Mouse (Mus musculus): Measurements from ENCODE around the gene Psmc3ip. TPM values are rescaled to one million over a fixed set of nuclear protein-coding genes. Genes with fewer than 3 reads are reported as not detected.

Psmc3ip gene
- polyA plus RNA-seq, 1 experiment from 2014 or later = 34.3 TPM

DNA sequence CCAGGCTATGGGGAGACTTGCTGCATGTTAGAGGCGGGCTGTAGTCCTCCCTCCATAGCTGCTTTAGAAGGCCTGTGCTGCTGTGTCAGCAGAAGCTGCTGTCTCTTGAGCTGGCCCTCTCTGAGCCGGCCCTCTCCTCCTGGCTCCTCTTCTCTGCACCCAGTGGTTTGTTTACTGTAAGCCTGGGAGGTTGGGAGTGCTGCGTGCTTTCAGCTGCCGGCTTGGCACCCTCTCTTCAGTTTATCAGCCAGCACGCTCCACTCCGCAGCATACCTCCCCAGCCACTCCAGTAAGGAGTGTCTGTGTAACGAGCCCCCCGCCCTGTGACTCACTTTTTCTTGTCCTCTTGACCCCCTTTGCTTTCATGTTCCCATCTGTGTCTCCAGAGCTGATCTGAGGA lies 38.4 kb downstream of the Psmc3ip start:
- Histone ChIP-seq H3K27me3 (no peaks in the 10 kb centered on the region), H3K9me3 (replicated peaks) (no peaks in the 10 kb centered on the region), H3K4me2 (replicated peaks) (no peak overlapping the region), H3K4me1 (no peaks in the 10 kb centered on the region), H3K4me3 (no peak overlapping the region), H3K9ac (no peak overlapping the region), H3K27ac (no peak overlapping the region), H3K36me3 (peaks cover 90% of the 10 kb centered on the region)
- 58% methylated on average over 8 of the region's 8 CpGs for WGBS
- ATAC-seq (ENCODE audit: low FRiP score) = no peak

DNA sequence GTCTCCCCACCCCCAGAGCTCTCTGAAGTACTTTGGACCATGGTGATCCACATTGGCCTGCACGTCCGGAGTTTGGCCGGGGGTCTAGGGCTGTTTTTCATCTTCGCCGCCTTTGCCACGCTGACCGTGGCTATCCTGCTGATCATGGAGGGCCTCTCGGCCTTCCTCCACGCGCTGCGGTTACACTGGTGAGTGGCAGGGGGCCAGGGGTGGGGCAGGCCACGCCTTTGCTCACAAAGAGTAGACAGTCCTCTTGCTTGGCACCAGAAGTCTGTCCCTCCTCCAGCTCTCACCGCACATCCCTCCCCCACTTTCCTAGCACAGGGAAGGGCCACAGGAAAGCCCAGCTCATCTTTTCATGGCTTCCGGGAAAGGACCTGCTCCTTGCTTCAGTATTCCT lies 39.8 kb downstream of the Psmc3ip start:
- no peak overlapping the region for H3K4me3 ChIP-seq

DNA sequence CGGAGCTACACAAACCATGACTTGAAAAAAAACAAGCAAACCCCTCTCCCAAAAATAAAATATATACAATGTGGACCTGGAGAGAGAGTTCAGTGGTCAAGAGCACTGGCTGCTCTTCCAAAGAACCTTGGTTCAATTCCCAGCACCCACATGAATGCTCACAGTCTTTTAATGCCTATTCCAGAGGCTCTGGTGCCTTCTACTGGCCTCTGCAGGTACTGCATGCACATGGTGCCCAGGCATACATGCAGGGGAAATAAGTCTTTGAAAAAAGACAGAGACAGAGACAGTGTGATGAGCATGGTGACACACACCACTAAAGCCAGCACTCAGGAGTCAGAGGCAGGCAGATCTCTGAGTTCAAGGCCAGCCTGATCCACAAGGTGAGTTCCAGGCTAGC lies 41.3 kb downstream of the Psmc3ip start:
- no peak overlapping the region for H3K4me2 ChIP-seq (replicated peaks)
- ATAC-seq (ENCODE audit: low FRiP score) = no peak
- H3K36me3 ChIP-seq = peaks cover 88% of the 10 kb centered on the region
- 100% methylated on average over 1 of the region's 1 CpGs for WGBS
- no peaks in the 10 kb centered on the region for H3K4me1 ChIP-seq
- no peaks in the 10 kb centered on the region for H3K9me3 ChIP-seq (replicated peaks)
- no peak overlapping the region for H3K27ac ChIP-seq
- H3K9ac ChIP-seq = no peak overlapping the region
- H3K27me3 ChIP-seq = no peaks in the 10 kb centered on the region
- no peak overlapping the region for H3K4me3 ChIP-seq

More for the DNA sequence above, 39.8 kb downstream of the Psmc3ip start:
- Histone ChIP-seq H3K27ac (no peak overlapping the region; the same call in 1 of the 2 replicates), H3K4me1 (no peaks in the 10 kb centered on the region), H3K27me3 (no peaks in the 10 kb centered on the region), H3K4me2 (replicated peaks) (no peak overlapping the region), H3K9me3 (replicated peaks) (no peaks in the 10 kb centered on the region), H3K36me3 (peaks cover 91% of the 10 kb centered on the region), H3K9ac (no peak overlapping the region)
- 78% methylated on average over 14 of the region's 14 CpGs for WGBS
- ATAC-seq (ENCODE audit: low FRiP score) = no peak

- no peak for ATAC-seq (ENCODE audit: low FRiP score)
- H3K4me3 ChIP-seq = no peak overlapping the region
- no peak overlapping the region for H3K27ac ChIP-seq
- WGBS = 95% methylated on average over 10 of the region's 10 CpGs
- H3K4me2 ChIP-seq (replicated peaks) = no peak overlapping the region
- H3K4me1 ChIP-seq = no peaks in the 10 kb centered on the region
- H3K36me3 ChIP-seq = peaks cover 87% of the 10 kb centered on the region
- H3K27me3 ChIP-seq = no peaks in the 10 kb centered on the region
- H3K9ac ChIP-seq = no peak overlapping the region
- H3K9me3 ChIP-seq (replicated peaks) = no peaks in the 10 kb centered on the region
Observed at GRCm38 (mm10) chr11:101052751-101053473, 42.3 kb downstream of the Psmc3ip start.

GRCm38 (mm10) chr11:101051617-101052016 lies 43.6 kb downstream of the Psmc3ip start:
- no peak overlapping the region for H3K27ac ChIP-seq
- H3K9ac ChIP-seq = no peak overlapping the region
- H3K4me3 ChIP-seq = no peak overlapping the region
- peaks cover 89% of the 10 kb centered on the region for H3K36me3 ChIP-seq
- no peaks in the 10 kb centered on the region for H3K4me1 ChIP-seq
- H3K9me3 ChIP-seq (replicated peaks) = no peaks in the 10 kb centered on the region
- no peak overlapping the region for H3K4me2 ChIP-seq (replicated peaks)
- no peak for ATAC-seq (ENCODE audit: low FRiP score)
- WGBS = 90% methylated on average over 8 of the region's 8 CpGs
- no peaks in the 10 kb centered on the region for H3K27me3 ChIP-seq

- Histone ChIP-seq H3K27me3 (no peaks in the 10 kb centered on the region), H3K36me3 (peaks cover 89% of the 10 kb centered on the region)
- ATAC-seq (ENCODE audit: low FRiP score) = no peak
Observed at GRCm38 (mm10) chr11:101051051-101051493, 44.2 kb downstream of the Psmc3ip start.

DNA sequence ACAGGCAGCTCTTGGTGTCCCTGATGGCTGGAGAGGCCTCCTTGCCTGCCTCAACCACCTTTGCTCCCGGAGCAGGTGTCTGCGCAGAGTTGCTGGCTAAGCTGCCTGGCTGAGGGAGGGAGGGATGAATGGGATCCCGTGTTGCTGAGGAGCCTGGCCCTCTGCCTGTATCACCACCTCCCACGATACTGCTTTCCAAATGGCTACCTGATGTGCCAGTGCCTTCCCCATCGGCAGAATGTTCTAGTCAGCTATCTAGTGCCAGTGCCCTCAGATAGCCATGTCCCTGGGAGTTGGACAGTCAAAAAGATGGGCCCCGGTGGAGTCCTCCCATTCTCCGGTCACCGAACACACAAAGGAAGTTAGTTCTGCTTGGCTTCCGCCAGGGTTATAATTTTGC lies 44.9 kb downstream of the Psmc3ip start:
- peaks cover 91% of the 10 kb centered on the region for H3K36me3 ChIP-seq
- 83% methylated on average over 9 of the region's 9 CpGs for WGBS

More at GRCm38 (mm10) chr11:101051051-101051493, 44.2 kb downstream of the Psmc3ip start:
- no peak overlapping the region for H3K4me2 ChIP-seq (replicated peaks)
- H3K9ac ChIP-seq = no peak overlapping the region
- no peak overlapping the region for H3K27ac ChIP-seq
- H3K4me3 ChIP-seq = no peak overlapping the region
- no peaks in the 10 kb centered on the region for H3K9me3 ChIP-seq (replicated peaks)
- H3K4me1 ChIP-seq = no peaks in the 10 kb centered on the region
- WGBS = 85% methylated on average over 6 of the region's 6 CpGs

GRCm38 (mm10) chr11:101047502-101047901 lies 47.7 kb downstream of the Psmc3ip start:
- no peak overlapping the region for H3K27ac ChIP-seq
- H3K27me3 ChIP-seq = no peaks in the 10 kb centered on the region
- H3K4me1 ChIP-seq = no peaks in the 10 kb centered on the region
- H3K9me3 ChIP-seq (replicated peaks) = no peaks in the 10 kb centered on the region
- peaks cover 95% of the 10 kb centered on the region for H3K36me3 ChIP-seq
- no peak for ATAC-seq (ENCODE audit: low FRiP score)
- WGBS = 79% methylated on average over 3 of the region's 3 CpGs
- no peak overlapping the region for H3K4me3 ChIP-seq
- no peak overlapping the region for H3K9ac ChIP-seq
- no peak overlapping the region for H3K4me2 ChIP-seq (replicated peaks)

More for the DNA sequence above, 44.9 kb downstream of the Psmc3ip start:
- Histone ChIP-seq H3K27me3 (no peaks in the 10 kb centered on the region), H3K4me2 (replicated peaks) (no peak overlapping the region), H3K9ac (no peak overlapping the region), H3K27ac (no peak overlapping the region), H3K9me3 (replicated peaks) (no peaks in the 10 kb centered on the region), H3K4me1 (no peaks in the 10 kb centered on the region), H3K4me3 (no peak overlapping the region)
- no peak for ATAC-seq (ENCODE audit: low FRiP score)

GRCm38 (mm10) chr11:101046440-101046839 lies 48.8 kb downstream of the Psmc3ip start:
- Histone ChIP-seq H3K9ac (no peak overlapping the region), H3K27me3 (no peaks in the 10 kb centered on the region), H3K36me3 (peaks cover 94% of the 10 kb centered on the region), H3K27ac (no peak overlapping the region), H3K4me1 (no peaks in the 10 kb centered on the region), H3K4me2 (replicated peaks) (no peak overlapping the region), H3K9me3 (replicated peaks) (no peaks in the 10 kb centered on the region), H3K4me3 (no peak overlapping the region)
- WGBS = 68% methylated on average over 9 of the region's 9 CpGs
- no peak for ATAC-seq (ENCODE audit: low FRiP score)

- Histone ChIP-seq H3K9ac (no peak overlapping the region), H3K4me2 (replicated peaks) (no peak overlapping the region), H3K27me3 (no peaks in the 10 kb centered on the region), H3K27ac (0 out of 2 replicates have a peak overlapping the region, but pooled peaks have one; percentile 12), H3K9me3 (replicated peaks) (no peaks in the 10 kb centered on the region), H3K4me3 (no peak overlapping the region), H3K36me3 (peaks cover 93% of the 10 kb centered on the region), H3K4me1 (no peaks in the 10 kb centered on the region)
- 92% methylated on average over 4 of the region's 4 CpGs for WGBS
- ATAC-seq (ENCODE audit: low FRiP score) = no peak
Observed at GRCm38 (mm10) chr11:101045826-101046225, 49.4 kb downstream of the Psmc3ip start.

Small RNA genes within 50 kb of the gene (microRNA-seq; reads per million reads assigned to microRNA genes)
- not detected for gene Gm27626

Other genes with a start within 250 kb of the Psmc3ip start
- gene Stat5b, start 244.7 kb downstream of the Psmc3ip start, polyA plus RNA-seq (2016; fragmentation: Nextera tagmentation; extraction: Ambion mirVana) = 17.3 and 20.5 TPM in 2 replicates
- gene Stat5a, start 236.1 kb downstream of the Psmc3ip start, polyA plus RNA-seq (2016; fragmentation: Nextera tagmentation; extraction: Ambion mirVana) = 1.4 and 2.8 TPM in 2 replicates
- gene Stat3, start 155.9 kb downstream of the Psmc3ip start, polyA plus RNA-seq (2016; fragmentation: Nextera tagmentation; extraction: Ambion mirVana) = 41.4 and 47.4 TPM in 2 replicates
- gene Cavin1, start 124.5 kb downstream of the Psmc3ip start, polyA plus RNA-seq (2016; fragmentation: Nextera tagmentation; extraction: Ambion mirVana) = 51.4 and 63.2 TPM in 2 replicates
- gene Atp6v0a1, start 86.0 kb downstream of the Psmc3ip start, polyA plus RNA-seq (2016; fragmentation: Nextera tagmentation; extraction: Ambion mirVana) = 70.2 and 74.1 TPM in 2 replicates
- gene Naglu, start 25.4 kb downstream of the Psmc3ip start, polyA plus RNA-seq (2016; fragmentation: Nextera tagmentation; extraction: Ambion mirVana) = 13.3 and 13.7 TPM in 2 replicates
- gene Hsd17b1, start 17.0 kb downstream of the Psmc3ip start, polyA plus RNA-seq (2016; fragmentation: Nextera tagmentation; extraction: Ambion mirVana) = 0.23 and 0.26 TPM in 2 replicates
- 45.6 and 51.2 TPM in 2 replicates for gene Coasy, start 12.9 kb downstream of the Psmc3ip start, polyA plus RNA-seq (2016; fragmentation: Nextera tagmentation; extraction: Ambion mirVana)
- 62.1 and 62.4 TPM in 2 replicates for gene Mlx, start 8.2 kb downstream of the Psmc3ip start, polyA plus RNA-seq (2016; fragmentation: Nextera tagmentation; extraction: Ambion mirVana)
- gene Retreg3, start 24.5 kb upstream of the Psmc3ip start, polyA plus RNA-seq (2016; fragmentation: Nextera tagmentation; extraction: Ambion mirVana) = 23.2 and 25.1 TPM in 2 replicates
- 81.6 and 83.2 TPM in 2 replicates for gene Tubg1, start 24.5 kb upstream of the Psmc3ip start, polyA plus RNA-seq (2016; fragmentation: Nextera tagmentation; extraction: Ambion mirVana)
- 10.4 and 12.9 TPM in 2 replicates for gene Tubg2, start 60.5 kb upstream of the Psmc3ip start, polyA plus RNA-seq (2016; fragmentation: Nextera tagmentation; extraction: Ambion mirVana)
- 0.97 and 1.2 TPM in 2 replicates for gene Cntnap1, start 75.1 kb upstream of the Psmc3ip start, polyA plus RNA-seq (2016; fragmentation: Nextera tagmentation; extraction: Ambion mirVana)
- 14.3 and 15.4 TPM in 2 replicates for gene Plekhh3, start 75.9 kb upstream of the Psmc3ip start, polyA plus RNA-seq (2016; fragmentation: Nextera tagmentation; extraction: Ambion mirVana)
- 0.23 and 0.61 TPM in 2 replicates for gene Ccr10, start 80.0 kb upstream of the Psmc3ip start, polyA plus RNA-seq (2016; fragmentation: Nextera tagmentation; extraction: Ambion mirVana)
- 17.3 and 18.5 TPM in 2 replicates for gene Ezh1, start 131.0 kb upstream of the Psmc3ip start, polyA plus RNA-seq (2016; fragmentation: Nextera tagmentation; extraction: Ambion mirVana)
- gene Ramp2, start 150.6 kb upstream of the Psmc3ip start, polyA plus RNA-seq (2016; fragmentation: Nextera tagmentation; extraction: Ambion mirVana) = 60.1 and 62.2 TPM in 2 replicates
- gene Vps25, start 158.3 kb upstream of the Psmc3ip start, polyA plus RNA-seq (2016; fragmentation: Nextera tagmentation; extraction: Ambion mirVana) = 90.9 and 97.4 TPM in 2 replicates
- gene Wnk4, start 165.1 kb upstream of the Psmc3ip start, polyA plus RNA-seq (2016; fragmentation: Nextera tagmentation; extraction: Ambion mirVana) = 8.5 and 9.5 TPM in 2 replicates
- gene Cntd1, start 183.6 kb upstream of the Psmc3ip start, polyA plus RNA-seq (2016; fragmentation: Nextera tagmentation; extraction: Ambion mirVana) = 1.5 TPM in 2 replicates
- gene Coa3, start 183.7 kb upstream of the Psmc3ip start, polyA plus RNA-seq (2016; fragmentation: Nextera tagmentation; extraction: Ambion mirVana) = 195 and 210 TPM in 2 replicates
- 154 and 158 TPM in 2 replicates for gene Becn1, start 206.8 kb upstream of the Psmc3ip start, polyA plus RNA-seq (2016; fragmentation: Nextera tagmentation; extraction: Ambion mirVana)
- 157 and 169 TPM in 2 replicates for gene Psme3, start 220.8 kb upstream of the Psmc3ip start, polyA plus RNA-seq (2016; fragmentation: Nextera tagmentation; extraction: Ambion mirVana)
- gene Aoc2, start 229.6 kb upstream of the Psmc3ip start, polyA plus RNA-seq (2016; fragmentation: Nextera tagmentation; extraction: Ambion mirVana) = 2.4 and 3.5 TPM in 2 replicates
- 0.07 TPM in 1 of 2 replicates, not detected in the other for gene Aoc3, start 235.2 kb upstream of the Psmc3ip start, polyA plus RNA-seq (2016; fragmentation: Nextera tagmentation; extraction: Ambion mirVana)